Mouse (Mus musculus) myocyte (in vitro differentiated cells): Measurements from ENCODE around the gene Mocs2.

Source experiments
- MAX ChIP-seq: IDR thresholded peaks from one replicate; pipeline ENCODE4 v1.6.1; 2011; ENCODE audit warnings: low read depth, mild to moderate bottlenecking, control low read depth
- MYOD1 ChIP-seq, 3 experiments: IDR thresholded peaks; one replicate each; pipeline ENCODE4 v1.6.1; 2011; ENCODE audit warnings: control low read depth in 2 of 3, low read depth in 2 of 3, mild to moderate bottlenecking in 2 of 3, moderate library complexity in 1 of 3; ENCODE audit not compliant: insufficient read length in 2 of 3, control insufficient read depth in 1 of 3
- POLR2A ChIP-seq: IDR thresholded peaks from one replicate; pipeline ENCODE4 v1.6.1; 2011; ENCODE audit warnings: low read depth, mild to moderate bottlenecking, control low read depth, moderate library complexity; ENCODE audit not compliant: insufficient read length
- POLR2AphosphoS2 ChIP-seq: IDR thresholded peaks from one replicate; pipeline ENCODE4 v1.6.1; 2011; ENCODE audit warnings: low read depth, control low read depth; ENCODE audit not compliant: insufficient read length
- USF1 ChIP-seq: IDR thresholded peaks from one replicate; pipeline ENCODE4 v1.6.1; 2011; ENCODE audit warnings: low read depth, mild to moderate bottlenecking, control low read depth, moderate library complexity

DNA sequence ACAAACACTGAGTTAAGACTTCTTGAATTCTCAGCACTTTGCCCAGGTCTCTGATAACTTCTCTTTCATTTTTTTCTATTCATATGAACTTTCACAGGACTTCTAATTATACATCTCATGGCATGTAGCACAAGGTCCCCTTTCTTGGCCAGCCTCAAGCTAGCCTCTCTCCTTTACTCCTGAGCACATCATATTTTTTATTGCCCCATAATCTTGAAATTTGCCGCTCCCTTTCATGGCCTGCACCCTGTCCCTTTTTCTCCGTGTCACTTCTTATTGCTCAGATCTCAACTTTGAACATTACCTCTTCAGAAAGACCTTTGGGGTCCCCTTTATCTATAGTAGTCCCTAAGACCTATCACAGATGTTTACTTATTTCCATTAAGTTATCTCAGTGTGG, 4.8 kb downstream of the Mocs2 start:
- TF ChIP-seq POLR2AphosphoS2 (no peak), POLR2A (no peak), MYOD1 (IDR thresholded peaks at IDR 0.05; ENCODE audit: control insufficient read depth in 1 of 3, insufficient read length in 2 of 3, low read depth in 2 of 3) (no peak), USF1 (no peak), MAX (no peak)
